Mouse (Mus musculus): ENCODE results near the gene Slc22a20. TPM values are rescaled to one million over a fixed set of nuclear protein-coding genes. Genes with fewer than 3 reads are reported as not detected.
A peak's percentile ranks its signal among the peaks of the same experiment; 100 is the strongest.

Gene Slc22a20
- polyA plus RNA-seq, 1 experiment, result not detected

GRCm38 (mm10) chr19:5952071-5952691 is 33.8 kb downstream of the Slc22a20 start:
- Histone ChIP-seq H3K4me2 (ENCODE audit: low read depth) (no peak overlapping the region), H3K27me3 (ENCODE audit: control insufficient read depth, insufficient read depth, insufficient read length) (no peaks in the 10 kb centered on the region), H3K36me3 (ENCODE audit: control insufficient read depth, insufficient read depth) (peaks cover 3% of the 10 kb centered on the region), H3ac (ENCODE audit: control insufficient read depth, insufficient read length) (no peak overlapping the region), H3K4me3 (no peak overlapping the region), H3K79me2 (ENCODE audit: control insufficient read depth, insufficient read depth) (no peaks in the 10 kb centered on the region)
- TF ChIP-seq MAX (IDR thresholded peaks at IDR 0.05; ENCODE audit: low read depth) (no peak), POLR2AphosphoS2 (IDR thresholded peaks at IDR 0.05; ENCODE audit: insufficient read length, low read depth) (no peak), MYOG (IDR thresholded peaks at IDR 0.05; ENCODE audit: control insufficient read depth in 1 of 3, insufficient read depth in 1 of 3, insufficient read length in 2 of 3, low read depth in 2 of 3) (no peak), TCF12 (IDR thresholded peaks at IDR 0.05; ENCODE audit: insufficient read depth, poor library complexity, severe bottlenecking) (no peak), TCF3 (IDR thresholded peaks at IDR 0.05; ENCODE audit: insufficient read length, low read depth) (no peak), E2F4 (IDR thresholded peaks at IDR 0.05; ENCODE audit: insufficient read depth) (no peak)

DNA sequence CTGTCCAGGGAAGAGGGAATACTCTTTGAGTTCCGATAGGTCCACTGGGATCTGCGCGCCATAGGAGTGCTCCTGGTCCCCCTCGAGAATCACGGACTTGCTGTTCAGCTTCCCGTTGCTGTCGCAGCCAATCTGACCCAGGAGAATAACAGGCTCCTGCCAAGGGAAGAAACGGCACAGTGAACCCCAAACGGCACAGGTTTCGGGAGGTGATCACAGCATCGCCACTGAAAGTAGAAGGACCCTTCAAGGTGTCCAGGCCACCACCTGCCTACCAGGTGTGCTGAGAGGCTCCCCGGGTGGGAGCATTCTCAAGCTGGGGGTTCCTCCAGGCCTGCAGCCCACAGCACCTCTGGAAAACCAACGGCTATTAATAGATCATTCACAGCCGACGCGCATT is 34.3 kb downstream of the Slc22a20 start:
- Histone ChIP-seq H3K79me2 (ENCODE audit: control insufficient read depth, insufficient read depth) (no peaks in the 10 kb centered on the region), H3ac (ENCODE audit: control insufficient read depth, insufficient read length) (no peak overlapping the region), H3K36me3 (ENCODE audit: control insufficient read depth, insufficient read depth) (peaks cover 3% of the 10 kb centered on the region), H3K27me3 (ENCODE audit: control insufficient read depth, insufficient read depth, insufficient read length) (no peaks in the 10 kb centered on the region), H3K4me2 (ENCODE audit: low read depth) (no peak overlapping the region), H3K4me3 (no peak overlapping the region)
- no peak for TF ChIP-seq MAX (IDR thresholded peaks at IDR 0.05; ENCODE audit: low read depth)
- TF ChIP-seq TCF3 (IDR thresholded peaks at IDR 0.05; ENCODE audit: insufficient read length, low read depth), result no peak

DNA sequence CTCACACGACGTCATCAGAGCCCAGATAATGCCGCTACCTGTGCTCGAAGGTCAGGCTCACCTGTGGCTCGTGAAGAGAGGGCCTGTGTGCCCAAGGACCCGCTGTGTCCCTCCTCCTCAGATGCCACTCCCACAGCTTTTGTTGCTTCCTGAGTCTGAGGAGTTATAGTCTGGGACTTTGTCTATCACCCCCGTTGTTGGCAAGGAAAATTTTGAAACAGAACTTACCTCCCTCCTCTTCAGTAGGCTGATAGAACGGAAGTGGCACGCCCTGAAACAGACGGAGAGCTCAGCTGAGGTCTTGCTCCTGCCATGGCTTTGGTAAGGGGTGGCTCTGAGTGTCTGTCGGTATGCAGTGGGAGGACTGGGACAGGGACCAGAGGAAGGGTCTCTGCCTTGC is 35.7 kb downstream of the Slc22a20 start:
- peaks cover 3% of the 10 kb centered on the region for H3K36me3 ChIP-seq (ENCODE audit: control insufficient read depth, insufficient read depth)

DNA sequence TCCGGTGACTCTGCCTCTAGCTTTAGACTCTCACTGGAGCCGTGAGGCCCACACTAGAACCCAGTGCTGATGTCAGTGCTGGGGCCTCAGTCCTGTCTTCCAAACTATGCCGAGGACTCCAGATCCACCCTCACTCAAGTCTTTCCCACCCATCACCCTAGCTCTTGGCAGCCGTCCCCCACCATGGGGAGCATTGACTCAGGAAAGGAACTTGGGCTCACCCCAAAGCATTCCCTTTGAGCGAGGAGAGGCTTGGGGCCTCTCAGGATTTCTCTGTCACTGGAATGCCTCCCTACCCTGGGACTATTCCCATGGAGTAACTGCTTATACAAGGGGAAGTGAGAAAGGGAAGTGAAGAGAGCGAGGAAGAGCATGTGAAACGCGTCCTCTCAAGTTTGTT is 40.1 kb downstream of the Slc22a20 start:
- Histone ChIP-seq H3K27me3 (ENCODE audit: control insufficient read depth, insufficient read depth, insufficient read length) (no peaks in the 10 kb centered on the region), H3K4me3 (no peak overlapping the region), H3K4me2 (ENCODE audit: low read depth) (peak overlapping the region; percentile 83), H3K36me3 (ENCODE audit: control insufficient read depth, insufficient read depth) (peaks cover 3% of the 10 kb centered on the region), H3K79me2 (ENCODE audit: control insufficient read depth, insufficient read depth) (no peaks in the 10 kb centered on the region), H3ac (ENCODE audit: control insufficient read depth, insufficient read length) (no peak overlapping the region)
- no peak for TF ChIP-seq USF1 (IDR thresholded peaks at IDR 0.05; ENCODE audit: low read depth)
- TF ChIP-seq POLR2AphosphoS2 (IDR thresholded peaks at IDR 0.05; ENCODE audit: insufficient read length, low read depth), result no peak
- TF ChIP-seq E2F4 (IDR thresholded peaks at IDR 0.05; ENCODE audit: insufficient read depth), result no peak
- TF ChIP-seq POLR2A (IDR thresholded peaks at IDR 0.05; ENCODE audit: insufficient read length, low read depth), result no peak
- TF ChIP-seq MAX (IDR thresholded peaks at IDR 0.05; ENCODE audit: low read depth), result no peak
- TF ChIP-seq TCF12 (IDR thresholded peaks at IDR 0.05; ENCODE audit: insufficient read depth, poor library complexity, severe bottlenecking), result no peak
- TF ChIP-seq TCF3 (IDR thresholded peaks at IDR 0.05; ENCODE audit: insufficient read length, low read depth), result no peak
- TF ChIP-seq MYOD1 (IDR thresholded peaks at IDR 0.05; ENCODE audit: control insufficient read depth in 1 of 3, insufficient read length in 2 of 3, low read depth in 2 of 3), result no peak
- no peak for TF ChIP-seq REST (IDR thresholded peaks at IDR 0.05; ENCODE audit: insufficient read depth, insufficient read length)
- no peak for TF ChIP-seq SRF (IDR thresholded peaks at IDR 0.05; ENCODE audit: control insufficient read depth, insufficient read length, low read depth)
- no peak for TF ChIP-seq MYOG (IDR thresholded peaks at IDR 0.05; ENCODE audit: control insufficient read depth in 1 of 3, insufficient read depth in 1 of 3, insufficient read length in 2 of 3, low read depth in 2 of 3)
- no peak for TF ChIP-seq CEBPB (IDR thresholded peaks at IDR 0.05; ENCODE audit: insufficient read depth, poor library complexity, severe bottlenecking)

More for the DNA sequence above, 35.7 kb downstream of the Slc22a20 start:
- TF ChIP-seq POLR2AphosphoS2 (IDR thresholded peaks at IDR 0.05; ENCODE audit: insufficient read length, low read depth) (no peak), SRF (IDR thresholded peaks at IDR 0.05; ENCODE audit: control insufficient read depth, insufficient read length, low read depth) (no peak), REST (IDR thresholded peaks at IDR 0.05; ENCODE audit: insufficient read depth, insufficient read length) (no peak), TCF3 (IDR thresholded peaks at IDR 0.05; ENCODE audit: insufficient read length, low read depth) (no peak), TCF12 (IDR thresholded peaks at IDR 0.05; ENCODE audit: insufficient read depth, poor library complexity, severe bottlenecking) (no peak), POLR2A (IDR thresholded peaks at IDR 0.05; ENCODE audit: insufficient read length, low read depth) (no peak), USF1 (IDR thresholded peaks at IDR 0.05; ENCODE audit: low read depth) (no peak), MAX (IDR thresholded peaks at IDR 0.05; ENCODE audit: low read depth) (no peak), MYOD1 (IDR thresholded peaks at IDR 0.05; ENCODE audit: control insufficient read depth in 1 of 3, insufficient read length in 2 of 3, low read depth in 2 of 3) (no peak), E2F4 (IDR thresholded peaks at IDR 0.05; ENCODE audit: insufficient read depth) (no peak), MYOG (IDR thresholded peaks at IDR 0.05; ENCODE audit: control insufficient read depth in 1 of 3, insufficient read depth in 1 of 3, insufficient read length in 2 of 3, low read depth in 2 of 3) (no peak), CEBPB (IDR thresholded peaks at IDR 0.05; ENCODE audit: insufficient read depth, poor library complexity, severe bottlenecking) (no peak)
- H3ac ChIP-seq (ENCODE audit: control insufficient read depth, insufficient read length), result no peak overlapping the region
- no peak overlapping the region for H3K4me2 ChIP-seq (ENCODE audit: low read depth)
- no peak overlapping the region for H3K4me3 ChIP-seq
- H3K27me3 ChIP-seq (ENCODE audit: control insufficient read depth, insufficient read depth, insufficient read length), result no peaks in the 10 kb centered on the region
- H3K79me2 ChIP-seq (ENCODE audit: control insufficient read depth, insufficient read depth), result no peaks in the 10 kb centered on the region

DNA sequence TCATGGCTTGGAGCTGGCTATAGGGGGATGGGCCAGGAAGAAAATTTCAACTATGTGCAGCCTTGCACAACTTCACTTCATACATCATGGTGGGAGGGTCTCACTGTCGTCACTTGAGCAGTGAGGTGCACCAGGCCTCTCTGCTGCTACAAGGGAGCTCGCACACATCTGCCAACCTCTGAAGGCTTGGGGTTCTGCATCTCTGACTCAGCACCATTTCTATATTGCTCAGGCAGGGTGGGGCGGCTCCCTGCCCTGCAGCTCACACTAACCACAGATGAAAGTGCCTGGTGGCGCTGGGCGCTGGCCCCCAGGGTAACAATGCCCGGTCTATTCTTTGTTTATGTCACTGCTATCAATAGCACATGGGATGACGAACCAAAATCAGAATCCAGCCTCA is 40.9 kb downstream of the Slc22a20 start:
- no peak overlapping the region for H3ac ChIP-seq (ENCODE audit: control insufficient read depth, insufficient read length)
- peak overlapping the region; percentile 83 for H3K4me2 ChIP-seq (ENCODE audit: low read depth)
- TF ChIP-seq USF1 (IDR thresholded peaks at IDR 0.05; ENCODE audit: low read depth), result no peak
- TF ChIP-seq TCF12 (IDR thresholded peaks at IDR 0.05; ENCODE audit: insufficient read depth, poor library complexity, severe bottlenecking), result no peak
- no peak for TF ChIP-seq SRF (IDR thresholded peaks at IDR 0.05; ENCODE audit: control insufficient read depth, insufficient read length, low read depth)
- TF ChIP-seq REST (IDR thresholded peaks at IDR 0.05; ENCODE audit: insufficient read depth, insufficient read length), result no peak
- TF ChIP-seq POLR2AphosphoS2 (IDR thresholded peaks at IDR 0.05; ENCODE audit: insufficient read length, low read depth), result no peak
- TF ChIP-seq MAX (IDR thresholded peaks at IDR 0.05; ENCODE audit: low read depth), result no peak
- no peak for TF ChIP-seq E2F4 (IDR thresholded peaks at IDR 0.05; ENCODE audit: insufficient read depth)
- TF ChIP-seq MYOG (IDR thresholded peaks at IDR 0.05; ENCODE audit: control insufficient read depth in 1 of 3, insufficient read depth in 1 of 3, insufficient read length in 2 of 3, low read depth in 2 of 3), result peak in 1 of 3 experiments; percentile 70
- peak; percentile 25 for TF ChIP-seq POLR2A (IDR thresholded peaks at IDR 0.05; ENCODE audit: insufficient read length, low read depth)
- TF ChIP-seq TCF3 (IDR thresholded peaks at IDR 0.05; ENCODE audit: insufficient read length, low read depth), result peak; percentile 1
- peak in 1 of 3 experiments; percentile 40 for TF ChIP-seq MYOD1 (IDR thresholded peaks at IDR 0.05; ENCODE audit: control insufficient read depth in 1 of 3, insufficient read length in 2 of 3, low read depth in 2 of 3)
- peak; percentile 87 for TF ChIP-seq CEBPB (IDR thresholded peaks at IDR 0.05; ENCODE audit: insufficient read depth, poor library complexity, severe bottlenecking)
- H3K36me3 ChIP-seq (ENCODE audit: control insufficient read depth, insufficient read depth), result peaks cover 3% of the 10 kb centered on the region
- H3K4me3 ChIP-seq, result no peak overlapping the region
- H3K27me3 ChIP-seq (ENCODE audit: control insufficient read depth, insufficient read depth, insufficient read length), result no peaks in the 10 kb centered on the region
- H3K79me2 ChIP-seq (ENCODE audit: control insufficient read depth, insufficient read depth), result no peaks in the 10 kb centered on the region
